Mouse (Mus musculus): ENCODE results near the gene Rhobtb1. TPM values are rescaled to one million over a fixed set of nuclear protein-coding genes. Genes with fewer than 3 reads are reported as not detected.

The Rhobtb1 gene
- polyA plus RNA-seq, 1 experiment, result 8.0 TPM

DNA sequence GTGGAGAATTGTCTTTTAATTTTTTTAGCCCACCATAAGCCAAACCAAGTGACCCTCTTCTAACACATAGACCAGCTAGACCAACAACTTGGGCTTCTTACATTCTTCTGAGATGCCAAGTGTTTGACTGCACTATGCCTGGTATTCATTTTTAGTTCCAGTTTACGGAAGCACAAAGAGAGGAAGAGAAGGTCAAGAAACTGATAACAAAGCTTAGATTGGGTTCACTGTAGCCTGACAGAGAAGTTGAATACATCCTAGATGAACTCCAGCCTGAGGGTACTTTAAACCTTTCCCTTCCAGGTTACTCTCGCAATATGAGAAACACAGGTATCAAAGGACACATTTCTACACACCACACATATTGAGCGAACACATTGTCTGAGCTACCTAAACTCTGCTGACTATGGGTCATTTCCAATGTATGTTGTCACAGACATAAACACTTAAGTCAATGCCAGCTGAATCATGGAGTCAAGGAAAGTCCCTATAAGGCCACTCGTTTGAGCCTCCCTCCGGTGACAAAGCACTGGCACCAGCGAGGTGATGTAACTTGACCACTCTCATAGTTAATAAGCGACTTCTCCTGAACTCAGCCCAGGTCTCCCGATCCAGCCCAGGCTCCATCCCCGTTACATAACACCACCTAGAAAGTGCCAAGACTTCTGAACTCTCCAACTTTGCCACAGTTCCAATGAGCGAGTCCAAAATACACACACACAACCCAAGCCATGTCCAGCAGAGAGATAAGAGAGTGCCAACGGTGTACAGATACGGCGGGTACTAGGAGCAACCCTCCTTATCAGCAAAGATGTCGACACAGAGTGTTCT is 67.4 kb downstream of the Rhobtb1 start:
- no peaks in the 10 kb centered on the region for H3K27me3 ChIP-seq (ENCODE audit: control insufficient read depth, insufficient read depth, low read length)
- no peak overlapping the region for H3K4me3 ChIP-seq (ENCODE audit: control insufficient read depth, insufficient read depth, low read length)
- H3K27ac ChIP-seq (ENCODE audit: control insufficient read depth, insufficient read depth, low read length), result no peak overlapping the region
- WGBS, result 90% methylated on average over 14 of the region's 14 CpGs
- no peaks in the 10 kb centered on the region for H3K4me1 ChIP-seq (replicated peaks; ENCODE audit: control insufficient read depth, insufficient read depth, low read length)
- no peaks in the 10 kb centered on the region for H3K36me3 ChIP-seq (ENCODE audit: control insufficient read depth, insufficient read depth, low read length)
- DNase-seq, result no peak
- TF ChIP-seq POLR2A (IDR thresholded peaks at IDR 0.05; ENCODE audit: control insufficient read depth, extremely low read depth, insufficient read depth, low read length, poor library complexity), result no peak
- no peak for TF ChIP-seq CTCF (IDR thresholded peaks at IDR 0.05; ENCODE audit: borderline replicate concordance, control insufficient read depth, extremely low read depth, insufficient read depth, low read length, poor library complexity)

DNA sequence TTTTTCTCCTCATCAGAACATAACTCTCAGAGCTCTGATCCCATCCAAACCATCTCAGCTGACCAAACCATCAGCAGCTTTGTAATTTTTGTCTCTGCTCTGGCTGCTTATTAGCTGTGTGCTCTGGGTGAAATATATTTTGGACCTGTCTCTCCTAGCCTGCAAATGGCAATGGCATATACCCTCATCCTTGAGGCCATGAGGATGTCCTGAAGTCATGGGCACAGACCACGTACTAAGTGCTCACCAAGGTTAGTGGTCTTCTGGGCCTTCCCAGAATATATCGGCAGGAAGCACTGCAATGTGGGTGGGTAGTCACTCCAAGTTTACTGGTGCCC is 68.0 kb downstream of the Rhobtb1 start:
- Histone ChIP-seq H3K4me3 (ENCODE audit: control insufficient read depth, insufficient read depth, low read length) (no peak overlapping the region), H3K27ac (ENCODE audit: control insufficient read depth, insufficient read depth, low read length) (no peak overlapping the region), H3K4me1 (replicated peaks; ENCODE audit: control insufficient read depth, insufficient read depth, low read length) (no peaks in the 10 kb centered on the region), H3K36me3 (ENCODE audit: control insufficient read depth, insufficient read depth, low read length) (no peaks in the 10 kb centered on the region), H3K27me3 (ENCODE audit: control insufficient read depth, insufficient read depth, low read length) (no peaks in the 10 kb centered on the region)
- TF ChIP-seq CTCF (IDR thresholded peaks at IDR 0.05; ENCODE audit: borderline replicate concordance, control insufficient read depth, extremely low read depth, insufficient read depth, low read length, poor library complexity) (no peak), POLR2A (IDR thresholded peaks at IDR 0.05; ENCODE audit: control insufficient read depth, extremely low read depth, insufficient read depth, low read length, poor library complexity) (no peak)
- no peak for DNase-seq
- 90% methylated on average over 2 of the region's 2 CpGs for WGBS

DNA sequence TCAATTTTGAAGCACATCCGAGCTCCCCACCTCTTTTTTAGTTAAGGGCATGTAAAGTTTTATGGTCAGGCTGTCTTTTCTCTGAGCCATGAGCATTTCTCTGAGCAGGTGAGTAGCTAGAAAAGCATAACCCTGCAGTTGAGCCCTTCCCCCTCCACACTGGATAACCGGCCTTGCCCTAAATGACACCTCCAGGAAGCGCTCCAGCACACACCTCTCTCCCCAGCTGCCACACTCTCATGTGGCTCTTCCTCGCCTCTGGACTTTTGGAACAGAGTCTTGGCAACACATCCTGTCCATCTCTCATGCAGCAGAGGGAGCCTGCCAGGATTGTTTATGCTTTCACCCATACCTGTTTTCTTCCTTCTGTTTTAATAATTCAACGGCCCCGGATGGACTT is 69.1 kb downstream of the Rhobtb1 start:
- Histone ChIP-seq H3K36me3 (ENCODE audit: control insufficient read depth, insufficient read depth, low read length) (no peaks in the 10 kb centered on the region), H3K4me3 (ENCODE audit: control insufficient read depth, insufficient read depth, low read length) (no peak overlapping the region)

DNA sequence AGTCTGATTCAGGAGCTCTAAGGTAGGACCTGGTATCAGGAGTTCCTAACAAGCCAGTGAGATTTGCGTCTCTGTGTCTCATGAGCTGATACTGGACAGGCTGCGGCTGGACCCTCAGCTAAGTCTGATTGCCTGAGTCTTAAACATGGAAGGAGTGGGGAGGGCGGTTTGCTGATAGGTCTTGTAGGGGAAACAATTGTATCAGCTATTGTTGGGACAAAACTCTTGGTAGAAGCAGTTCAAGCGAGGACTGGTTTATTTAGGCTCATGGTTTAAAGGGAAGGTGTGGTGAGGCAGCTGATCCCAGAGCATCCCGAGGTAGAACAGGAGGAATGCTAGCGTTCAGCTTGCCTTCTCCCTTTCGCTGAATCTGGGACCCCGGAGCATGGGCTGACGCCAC is 69.9 kb downstream of the Rhobtb1 start:
- Histone ChIP-seq H3K27me3 (ENCODE audit: control insufficient read depth, insufficient read depth, low read length) (no peaks in the 10 kb centered on the region), H3K4me3 (ENCODE audit: control insufficient read depth, insufficient read depth, low read length) (no peak overlapping the region), H3K27ac (ENCODE audit: control insufficient read depth, insufficient read depth, low read length) (no peak overlapping the region), H3K36me3 (ENCODE audit: control insufficient read depth, insufficient read depth, low read length) (no peaks in the 10 kb centered on the region), H3K4me1 (replicated peaks; ENCODE audit: control insufficient read depth, insufficient read depth, low read length) (no peaks in the 10 kb centered on the region)
- no peak for TF ChIP-seq POLR2A (IDR thresholded peaks at IDR 0.05; ENCODE audit: control insufficient read depth, extremely low read depth, insufficient read depth, low read length, poor library complexity)
- no peak for TF ChIP-seq CTCF (IDR thresholded peaks at IDR 0.05; ENCODE audit: borderline replicate concordance, control insufficient read depth, extremely low read depth, insufficient read depth, low read length, poor library complexity)
- 96% methylated on average over 9 of the region's 9 CpGs for whole genome bisulfite sequencing
- no peak for DNase-seq

More for the DNA sequence above, 69.1 kb downstream of the Rhobtb1 start:
- DNase-seq, result no peak
- no peak overlapping the region for H3K27ac ChIP-seq (ENCODE audit: control insufficient read depth, insufficient read depth, low read length)
- TF ChIP-seq POLR2A (IDR thresholded peaks at IDR 0.05; ENCODE audit: control insufficient read depth, extremely low read depth, insufficient read depth, low read length, poor library complexity), result no peak
- TF ChIP-seq CTCF (IDR thresholded peaks at IDR 0.05; ENCODE audit: borderline replicate concordance, control insufficient read depth, extremely low read depth, insufficient read depth, low read length, poor library complexity), result no peak
- no peaks in the 10 kb centered on the region for H3K27me3 ChIP-seq (ENCODE audit: control insufficient read depth, insufficient read depth, low read length)
- 80% methylated on average over 6 of the region's 6 CpGs for WGBS
- H3K4me1 ChIP-seq (replicated peaks; ENCODE audit: control insufficient read depth, insufficient read depth, low read length), result no peaks in the 10 kb centered on the region

DNA sequence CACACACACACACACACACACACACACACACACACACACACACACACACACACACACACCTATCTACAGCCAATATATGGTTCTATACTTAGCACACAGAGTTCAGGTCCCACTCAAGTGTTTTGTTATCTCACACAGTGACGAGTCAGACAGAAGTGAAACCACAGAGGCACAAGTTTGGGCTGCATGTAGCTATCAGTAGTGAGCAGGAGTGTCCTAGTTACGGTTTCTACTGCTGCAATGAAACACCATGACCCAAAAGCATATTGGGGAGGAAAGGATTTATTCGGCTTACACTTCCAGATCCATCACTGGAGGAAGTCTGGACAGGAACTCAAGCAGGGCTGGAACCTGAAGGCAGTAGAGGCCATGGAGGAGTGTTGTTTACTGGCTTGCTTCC is 70.7 kb downstream of the Rhobtb1 start:
- Histone ChIP-seq H3K27me3 (ENCODE audit: control insufficient read depth, insufficient read depth, low read length) (no peaks in the 10 kb centered on the region), H3K4me3 (ENCODE audit: control insufficient read depth, insufficient read depth, low read length) (no peak overlapping the region), H3K27ac (ENCODE audit: control insufficient read depth, insufficient read depth, low read length) (no peak overlapping the region), H3K4me1 (replicated peaks; ENCODE audit: control insufficient read depth, insufficient read depth, low read length) (no peaks in the 10 kb centered on the region), H3K36me3 (ENCODE audit: control insufficient read depth, insufficient read depth, low read length) (no peaks in the 10 kb centered on the region)
- no peak for TF ChIP-seq POLR2A (IDR thresholded peaks at IDR 0.05; ENCODE audit: control insufficient read depth, extremely low read depth, insufficient read depth, low read length, poor library complexity)
- no peak for DNase-seq
- WGBS, result 41% methylated on average over 3 of the region's 3 CpGs

DNA sequence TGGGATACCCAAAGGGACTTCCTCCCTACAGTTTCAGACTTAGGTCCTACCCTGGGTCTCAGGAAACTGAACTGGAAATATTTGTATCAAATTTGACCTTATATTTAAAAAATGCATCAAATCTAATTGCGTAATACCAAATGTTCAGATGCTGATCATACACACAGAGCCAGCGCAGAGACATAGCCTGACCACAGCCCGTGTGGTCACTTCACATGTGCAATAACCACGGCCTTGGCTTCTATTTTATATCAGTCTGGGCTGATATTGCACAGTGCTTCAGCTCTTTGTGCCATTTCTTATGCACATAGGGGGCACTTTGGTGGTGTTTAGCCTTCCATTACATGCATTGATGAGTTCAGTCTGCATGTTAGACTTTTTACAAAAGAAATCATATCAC is 72.0 kb downstream of the Rhobtb1 start:
- DNase-seq, result no peak
- Histone ChIP-seq H3K27me3 (ENCODE audit: control insufficient read depth, insufficient read depth, low read length) (no peaks in the 10 kb centered on the region), H3K4me1 (replicated peaks; ENCODE audit: control insufficient read depth, insufficient read depth, low read length) (no peaks in the 10 kb centered on the region), H3K27ac (ENCODE audit: control insufficient read depth, insufficient read depth, low read length) (no peak overlapping the region), H3K36me3 (ENCODE audit: control insufficient read depth, insufficient read depth, low read length) (no peaks in the 10 kb centered on the region), H3K4me3 (ENCODE audit: control insufficient read depth, insufficient read depth, low read length) (no peak overlapping the region)
- WGBS, result 96% methylated on average over 4 of the region's 4 CpGs
- TF ChIP-seq CTCF (IDR thresholded peaks at IDR 0.05; ENCODE audit: borderline replicate concordance, control insufficient read depth, extremely low read depth, insufficient read depth, low read length, poor library complexity), result no peak
- no peak for TF ChIP-seq POLR2A (IDR thresholded peaks at IDR 0.05; ENCODE audit: control insufficient read depth, extremely low read depth, insufficient read depth, low read length, poor library complexity)

DNA sequence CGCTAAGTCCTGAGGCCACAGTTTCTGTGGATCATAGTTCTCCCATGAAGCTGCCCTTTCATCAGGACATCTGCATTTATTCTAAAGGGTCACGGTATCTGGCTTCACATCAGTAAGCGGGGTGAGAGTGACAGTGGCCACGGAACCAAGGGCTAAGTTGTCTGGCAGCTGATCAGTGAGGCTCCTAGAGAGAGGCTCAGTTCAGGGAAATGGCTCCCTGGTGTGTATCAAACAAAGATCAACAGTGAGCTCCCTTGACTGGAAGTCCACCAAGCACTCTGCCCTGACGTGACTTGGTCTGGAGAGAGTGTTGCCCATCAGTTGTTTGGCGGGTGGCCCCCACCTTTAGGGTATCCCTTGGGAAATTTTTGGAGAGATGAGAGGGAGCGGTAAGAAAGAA is 73.0 kb downstream of the Rhobtb1 start:
- no peak for DNase-seq
- Histone ChIP-seq H3K4me3 (ENCODE audit: control insufficient read depth, insufficient read depth, low read length) (no peak overlapping the region), H3K36me3 (ENCODE audit: control insufficient read depth, insufficient read depth, low read length) (no peaks in the 10 kb centered on the region), H3K4me1 (replicated peaks; ENCODE audit: control insufficient read depth, insufficient read depth, low read length) (no peaks in the 10 kb centered on the region), H3K27me3 (ENCODE audit: control insufficient read depth, insufficient read depth, low read length) (no peaks in the 10 kb centered on the region), H3K27ac (ENCODE audit: control insufficient read depth, insufficient read depth, low read length) (no peak overlapping the region)
- WGBS, result 95% methylated on average over 7 of the region's 7 CpGs
- TF ChIP-seq CTCF (IDR thresholded peaks at IDR 0.05; ENCODE audit: borderline replicate concordance, control insufficient read depth, extremely low read depth, insufficient read depth, low read length, poor library complexity) (no peak), POLR2A (IDR thresholded peaks at IDR 0.05; ENCODE audit: control insufficient read depth, extremely low read depth, insufficient read depth, low read length, poor library complexity) (no peak)

Data from thymus, adult 2 months (tissue).